ENCODE assay signal across 1 mouse cellular context in the genomic region with DNA sequence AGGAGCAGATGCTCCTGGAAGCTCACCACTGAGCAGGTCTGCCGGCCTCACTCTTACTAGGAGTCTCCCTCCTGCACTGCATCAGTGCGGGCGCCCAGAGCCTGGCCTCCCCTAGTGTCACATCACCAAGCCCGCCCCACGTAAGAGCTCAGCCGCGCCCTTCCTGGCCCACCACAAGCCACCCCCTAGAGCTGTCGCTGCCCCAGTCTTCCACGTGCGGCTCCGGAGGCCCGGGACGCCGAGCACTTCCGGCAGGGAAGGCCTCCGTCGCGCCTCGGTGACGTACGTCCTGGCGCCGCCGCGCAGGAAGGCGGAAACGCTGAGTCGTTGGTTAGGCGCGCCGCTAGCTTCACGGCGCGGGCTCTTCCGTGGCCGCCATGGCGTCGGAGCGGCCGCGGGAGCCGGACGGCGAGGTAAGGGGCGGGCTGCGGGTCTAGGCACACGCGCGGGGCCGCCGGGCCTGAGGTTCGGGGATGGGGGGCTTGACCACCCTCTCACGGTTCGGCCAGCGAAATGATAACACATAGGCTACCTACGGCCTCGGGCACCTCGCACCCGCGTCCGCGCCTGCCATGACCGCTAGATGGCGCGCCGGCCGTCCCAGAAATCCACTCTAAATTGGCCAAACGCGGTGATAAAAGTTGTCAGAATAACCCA.
TF ChIP-seq lines count a peak whose summit lies in the region.

A gene (plus strand): TSS at position 290 of the 657 bp plus-strand sequence.

TF ChIP-seq in CH12.LX, 34 proteins besides CTCF, POLR2A, EP300 and RAD21 (continued from another document):
- TF ChIP-seq TBP (conservative IDR thresholded peaks at IDR 0.05; ENCODE audit: low read depth, low read length) (no peak), E2F4 (IDR thresholded peaks at IDR 0.05; ENCODE audit: insufficient replicate concordance, low read depth, low read length) (no peak; the same call in 1 of the 2 replicates), ZKSCAN1 (IDR thresholded peaks at IDR 0.05; ENCODE audit: borderline replicate concordance, low read depth, low read length) (no peak; the same call in 1 of the 2 replicates), MEF2A (IDR thresholded peaks at IDR 0.05; ENCODE audit: borderline replicate concordance, low read depth, low read length) (peak; percentile 61), ZC3H11A (IDR thresholded peaks at IDR 0.05; ENCODE audit: low read depth, low read length) (no peak), USF1 (IDR thresholded peaks at IDR 0.05; ENCODE audit: low read depth, low read length) (no peak), RCOR1 (conservative IDR thresholded peaks at IDR 0.05; ENCODE audit: low read depth, low read length) (no peak; the same call in 1 of the 2 replicates), UBTF (IDR thresholded peaks at IDR 0.05; ENCODE audit: low read depth, low read length) (no peak), BHLHE40 (IDR thresholded peaks at IDR 0.05; ENCODE audit: low read depth, low read length) (peak; percentile 85), POLR2AphosphoS2 (IDR thresholded peaks at IDR 0.05; ENCODE audit: low read depth, low read length) (peak; percentile 95), JUND (conservative IDR thresholded peaks at IDR 0.05; ENCODE audit: low read depth, low read length) (no peak), ELF1 (IDR thresholded peaks at IDR 0.05; ENCODE audit: low read depth, low read length) (peak; percentile 100), MAZ (IDR thresholded peaks at IDR 0.05; ENCODE audit: low read depth, low read length) (no peak), MAX (IDR thresholded peaks at IDR 0.05; ENCODE audit: low read length) (peak; percentile 97), ZNF384 (IDR thresholded peaks at IDR 0.05; ENCODE audit: low read depth, low read length) (no peak), MXI1 (IDR thresholded peaks at IDR 0.05; ENCODE audit: low read depth, low read length) (peak; percentile 100), NELFE (IDR thresholded peaks at IDR 0.05; ENCODE audit: low read depth, low read length) (peak; percentile 90), CHD1 (IDR thresholded peaks at IDR 0.05; ENCODE audit: low read depth, low read length) (no peak), GABPA (IDR thresholded peaks at IDR 0.05; ENCODE audit: insufficient replicate concordance, low read depth, low read length) (peak; percentile 31; the same call in 1 of the 2 replicates), HCFC1 (IDR thresholded peaks at IDR 0.05; ENCODE audit: low read depth, low read length) (peak; percentile 97), TCF12 (IDR thresholded peaks at IDR 0.05; ENCODE audit: low read depth, low read length) (peak; percentile 76), IRF4 (IDR thresholded peaks at IDR 0.05; ENCODE audit: low read depth, low read length) (peak; percentile 61; the same call in 1 of the 2 replicates), MAFK (IDR thresholded peaks at IDR 0.05; ENCODE audit: insufficient replicate concordance, low read length) (peak; percentile 75; the same call in 1 of the 2 replicates), ZMIZ1 (IDR thresholded peaks at IDR 0.05; ENCODE audit: low read depth, low read length) (peak; percentile 90), KAT2A (IDR thresholded peaks at IDR 0.05; ENCODE audit: insufficient replicate concordance, low read length) (peak; percentile 92; the same call in 1 of the 2 replicates), JUN (IDR thresholded peaks at IDR 0.05; ENCODE audit: insufficient read depth, low read depth, low read length) (no peak), USF2 (conservative IDR thresholded peaks at IDR 0.05; ENCODE audit: low read depth, low read length) (no peak), PAX5 (IDR thresholded peaks at IDR 0.05; ENCODE audit: low read length) (no peak), MYC (IDR thresholded peaks at IDR 0.05; ENCODE audit: low read depth, low read length) (peak; percentile 93)
